Mouse (Mus musculus) liver, embryonic 14.5 days (tissue): ENCODE data around the gene Syt6. TPM values are rescaled to one million over a fixed set of nuclear protein-coding genes. Genes with fewer than 3 reads are reported as not detected.

Experiments used
- ATAC-seq: fragments of 200-750 bp; cut with Nextera tagmentation; 2 replicates; pipeline ENCODE4 v1.8.0; 2017; ENCODE audit warnings: moderate number of reproducible peaks, mild to moderate bottlenecking, moderate library complexity; ENCODE audit not compliant: insufficient read depth
- DNase-seq, 3 experiments: peaks; one replicate each; pipeline ENCODE4 v3.0.0-alpha.2; 2012 to 2013; ENCODE audit warnings: low read depth in 3 of 3, low spot score in 3 of 3
- H3K27ac ChIP-seq: fragments of 300-500 bp; sonication (generic); 2 replicates; pipeline ENCODE4 v1.5.1; 2014; ENCODE audit warnings: moderate library complexity, mild to moderate bottlenecking, control low read depth, inconsistent platforms
- H3K27me3 ChIP-seq: fragments of 300-500 bp; sonication (generic); 2 replicates; pipeline ENCODE4 v1.6.1; 2014; ENCODE audit warnings: mild to moderate bottlenecking, low read length, moderate library complexity; ENCODE audit not compliant: control insufficient read depth, insufficient read depth
- H3K36me3 ChIP-seq: fragments of 300-500 bp; sonication (generic); replicated peaks from 2 replicates; pipeline ENCODE4 v1.6.1; 2014; ENCODE audit warnings: low read depth; ENCODE audit not compliant: control insufficient read depth, insufficient read depth
- H3K4me1 ChIP-seq, 2 experiments: fragments of 200-500 bp in 1 of 2; fragments of 300-500 bp in 1 of 2; sonication (generic) in 1 of 2; replicated peaks; 2 replicates each; pipeline ENCODE4 v1.6.1; 2012 to 2014; ENCODE audit warnings: antibody characterized with exemption in 1 of 2, inconsistent platforms in 1 of 2, low read length in 1 of 2; ENCODE audit not compliant: control insufficient read depth in 2 of 2, insufficient read depth in 2 of 2
- H3K4me2 ChIP-seq: fragments of 300-500 bp; sonication (generic); 2 replicates; pipeline ENCODE4 v1.6.1; 2014; ENCODE audit warnings: low read depth, mild to moderate bottlenecking, control low read depth, moderate library complexity
- H3K4me3 ChIP-seq, 2 experiments: fragments of 200-500 bp in 1 of 2; fragments of 300-500 bp in 1 of 2; sonication (generic) in 1 of 2; 2 replicates each; pipeline ENCODE4 v1.5.1; 2012 to 2014; ENCODE audit warnings: low read depth in 2 of 2, low read length in 2 of 2, mild to moderate bottlenecking in 2 of 2, control low read depth in 1 of 2, inconsistent platforms in 1 of 2, moderate library complexity in 1 of 2; ENCODE audit not compliant: insufficient read depth in 1 of 2
- H3K9ac ChIP-seq: fragments of 300-500 bp; sonication (generic); replicated peaks from 2 replicates; pipeline ENCODE4 v1.6.1; 2014; ENCODE audit warnings: mild to moderate bottlenecking, control low read depth, moderate library complexity
- H3K9me3 ChIP-seq: fragments of 300-500 bp; sonication (generic); 2 replicates; pipeline ENCODE4 v1.6.1; 2016; ENCODE audit warnings: low read length, mixed read lengths; ENCODE audit not compliant: control insufficient read depth
- CTCF ChIP-seq: IDR thresholded peaks from 2 replicates; pipeline ENCODE4 v1.5.1; 2016; ENCODE audit warnings: antibody characterized with exemption, low read depth, control low read depth
- EP300 ChIP-seq: IDR thresholded peaks from 2 replicates; pipeline ENCODE4 v1.6.1; 2016; ENCODE audit warnings: antibody characterized with exemption, low read depth
- WGBS: fragments of 180-500 bp; shearing (Covaris S2); extraction: QIAGEN DNeasy Blood & Tissue Kit; methylation state at CpG from one replicate; pipeline ENCODE4 v1.1.7; 2014; ENCODE audit not compliant: insufficient replicate concordance; 5-methylcytosine and 5-hydroxymethylcytosine counted together
- polyA plus RNA-seq, 2 experiments: library from polyadenylated mRNA; depleted of rRNA in 1 of 2; stranded (reverse) in 1 of 2; unstranded in 1 of 2; fragments of >200 nt; fragmentation: Nextera tagmentation in 1 of 2; extraction: Ambion mirVana in 1 of 2; gene quantifications; 2 replicates each; pipeline versions ENCODE4 v1.2.1 to v1.2.3; 2012 to 2014

Syt6 gene
- polyA plus RNA-seq, 2 experiments: 0.01 TPM; not detected in 1

GRCm38 (mm10) chr3:103672716-103673115 lies 97.7 kb downstream of the Syt6 start:
- Histone ChIP-seq H3K27me3 (no peaks in the 10 kb centered on the region), H3K4me1 (no peaks in the 10 kb centered on the region), H3K4me2 (no peak overlapping the region), H3K4me3 (no peak overlapping the region), H3K9ac (no peak overlapping the region), H3K36me3 (no peaks in the 10 kb centered on the region), H3K27ac (no peak overlapping the region), H3K9me3 (no peaks in the 10 kb centered on the region)
- DNase-seq (no peak), ATAC-seq (no peak)
- TF ChIP-seq EP300 (no peak), CTCF (no peak)
- WGBS: 47% methylated on average over 7 of the region's 7 CpGs

DNA sequence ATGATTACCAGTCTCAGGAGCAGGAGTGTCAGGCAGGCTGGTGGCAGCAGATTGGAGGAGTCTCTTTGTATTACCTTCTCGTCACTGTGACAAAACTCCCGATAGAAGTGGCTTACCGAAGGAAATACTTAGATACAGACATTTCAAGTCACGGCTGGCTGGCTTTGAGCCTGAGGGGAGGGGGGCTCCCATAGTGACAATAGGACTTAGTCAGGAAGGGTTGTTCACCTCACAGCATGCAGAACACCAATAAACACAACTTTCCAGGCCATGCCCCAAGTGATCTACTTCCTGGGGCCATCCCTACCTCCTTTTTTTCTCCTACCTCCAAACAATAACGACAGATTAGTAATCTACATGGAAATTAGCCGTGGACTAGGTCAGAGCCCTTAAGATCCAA lies 103.8 kb downstream of the Syt6 start:
- H3K27ac ChIP-seq: no peak overlapping the region
- 49% methylated on average over 6 of the region's 6 CpGs for WGBS
- H3K36me3 ChIP-seq: no peaks in the 10 kb centered on the region
- no peaks in the 10 kb centered on the region for H3K27me3 ChIP-seq
- TF ChIP-seq EP300 (no peak), CTCF (no peak)
- ATAC-seq (no peak), DNase-seq (no peak)
- no peak overlapping the region for H3K9ac ChIP-seq
- H3K4me1 ChIP-seq: no peaks in the 10 kb centered on the region
- H3K4me3 ChIP-seq: no peak overlapping the region
- H3K4me2 ChIP-seq: no peak overlapping the region
- H3K9me3 ChIP-seq: no peaks in the 10 kb centered on the region

GRCm38 (mm10) chr3:103682473-103682872 lies 107.4 kb downstream of the Syt6 start:
- DNase-seq (no peak), ATAC-seq (no peak)
- H3K4me1 ChIP-seq: no peaks in the 10 kb centered on the region
- H3K9me3 ChIP-seq: no peaks in the 10 kb centered on the region
- no peak overlapping the region for H3K4me3 ChIP-seq
- 39% methylated on average over 4 of the region's 4 CpGs for WGBS
- H3K9ac ChIP-seq: no peak overlapping the region
- no peaks in the 10 kb centered on the region for H3K36me3 ChIP-seq
- TF ChIP-seq EP300 (no peak), CTCF (no peak)
- H3K4me2 ChIP-seq: no peak overlapping the region
- H3K27me3 ChIP-seq: no peaks in the 10 kb centered on the region
- H3K27ac ChIP-seq: no peak overlapping the region

- Histone ChIP-seq H3K9me3 (no peaks in the 10 kb centered on the region), H3K27me3 (no peaks in the 10 kb centered on the region), H3K4me1 (no peaks in the 10 kb centered on the region), H3K4me2 (no peak overlapping the region), H3K36me3 (no peaks in the 10 kb centered on the region), H3K9ac (no peak overlapping the region), H3K27ac (no peak overlapping the region), H3K4me3 (no peak overlapping the region)
- DNase-seq (no peak), ATAC-seq (no peak)
- WGBS: 13% methylated on average over 21 of the region's 21 CpGs
- TF ChIP-seq CTCF (no peak), EP300 (no peak)
Measured at GRCm38 (mm10) chr3:103683234-103683965, 108.4 kb downstream of the Syt6 start.

DNA sequence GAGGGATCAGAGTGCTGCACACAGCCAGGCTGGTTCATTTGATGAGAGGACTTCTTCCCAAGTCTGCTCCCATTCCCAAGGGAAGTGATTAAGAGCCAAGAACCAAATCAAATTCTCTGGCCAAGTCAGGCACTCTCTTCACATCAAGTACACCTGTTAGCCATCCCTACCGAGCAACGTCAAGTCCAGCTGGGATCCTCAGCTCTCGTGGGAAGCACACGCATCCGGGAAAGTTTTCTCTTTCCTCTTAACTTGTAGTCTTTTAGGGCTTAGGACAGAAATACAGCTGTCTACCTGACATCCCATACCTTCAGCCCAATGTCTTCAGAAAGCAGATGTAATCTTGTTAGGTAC lies 108.9 kb downstream of the Syt6 start:
- DNase-seq (no peak), ATAC-seq (no peak)
- Histone ChIP-seq H3K4me1 (no peaks in the 10 kb centered on the region), H3K36me3 (no peaks in the 10 kb centered on the region), H3K4me3 (no peak overlapping the region), H3K9me3 (no peaks in the 10 kb centered on the region), H3K9ac (no peak overlapping the region), H3K4me2 (no peak overlapping the region), H3K27ac (no peak overlapping the region), H3K27me3 (no peaks in the 10 kb centered on the region)
- no peak for TF ChIP-seq EP300
- no peak for TF ChIP-seq CTCF
- 34% methylated on average over 5 of the region's 5 CpGs for WGBS
